13 mouse cellular contexts compared by ENCODE assay signal in genomic region chr11:96840290-96840689, GRCm38 (mm10). TPM values are rescaled to one million over a fixed set of nuclear protein-coding genes. Genes with fewer than 3 reads are reported as not detected.
DNase-seq lines count a peak whose midpoint lies in the region; ATAC-seq lines count a peak whose summit lies in the region.
"Had no signal": no experiment of that assay in that cellular context is flagged by ENCODE, and none has a peak within 500 bp of the region (broad histone marks: within the 10 kb centered on the region; RNA-seq: fewer than 3 reads in every experiment).

No protein-coding gene starts in this region.

- H3K36me3 ChIP-seq in midbrain, embryonic 11.5 days (ENCODE audit: control insufficient read depth, insufficient read depth, low read length), result no peaks in the 10 kb centered on the region
- H3K36me3 ChIP-seq in midbrain, embryonic 13.5 days, result no peaks in the 10 kb centered on the region
- H3K36me3 ChIP-seq: liver, embryonic 12.5 days had no signal

- H3K27ac ChIP-seq in midbrain, embryonic 11.5 days (ENCODE audit: low read depth, low read length), result no peak overlapping the region
- H3K27ac ChIP-seq in midbrain, embryonic 13.5 days, result no peak overlapping the region
- H3K27ac ChIP-seq: liver, embryonic 12.5 days had no signal

- no peaks in the 10 kb centered on the region for H3K27me3 ChIP-seq in midbrain, embryonic 11.5 days (ENCODE audit: control insufficient read depth, insufficient read depth, low read length)
- no peaks in the 10 kb centered on the region for H3K27me3 ChIP-seq in midbrain, embryonic 13.5 days

- no peak overlapping the region for H3K9ac ChIP-seq in midbrain, embryonic 11.5 days (ENCODE audit: low read length)
- H3K9ac ChIP-seq in midbrain, embryonic 13.5 days (replicated peaks), result no peak overlapping the region
- H3K9ac ChIP-seq: liver, embryonic 12.5 days had no signal

- DNase-seq in cerebellum, postnatal 10 days, result peak; percentile 47 to 49
- DNase-seq in cerebellum, adult 11 months, result no peak
- peak; percentile 67 for DNase-seq in midbrain, embryonic 11.5 days (ENCODE audit: low spot score, missing footprints)
- DNase-seq in frontal cortex, postnatal 36 days (ENCODE audit: low spot score in 2 of 2), result peak; percentile 78 to 79
- DNase-seq in right cerebral cortex, postnatal 36 days (ENCODE audit: low spot score in 2 of 2), result peak; percentile 58 to 60
- DNase-seq in kidney, postnatal 14 days, result no peak
- no peak for DNase-seq in cerebellum, postnatal 4 days (ENCODE audit: low spot score in 2 of 2)
- DNase-seq: heart, postnatal 4 days; kidney, postnatal 36 days had no signal

- H3K4me3 ChIP-seq in midbrain, embryonic 11.5 days (ENCODE audit: low read depth, low read length), result no peak overlapping the region
- H3K4me3 ChIP-seq in midbrain, embryonic 13.5 days (replicated peaks), result no peak overlapping the region
- H3K4me3 ChIP-seq: liver, embryonic 12.5 days; megakaryocyte, embryonic 14.5 days had no signal

- H3K9me3 ChIP-seq in midbrain, embryonic 11.5 days (ENCODE audit: control insufficient read depth, low read length), result no peaks in the 10 kb centered on the region
- H3K9me3 ChIP-seq in midbrain, embryonic 13.5 days, result no peaks in the 10 kb centered on the region
- H3K9me3 ChIP-seq: liver, embryonic 12.5 days had no signal

- 48% methylated on average over 8 of the region's 8 CpGs for WGBS in midbrain, embryonic 11.5 days
- 50% methylated on average over 8 of the region's 8 CpGs for WGBS in midbrain, embryonic 13.5 days

- no peak for ATAC-seq in midbrain, embryonic 11.5 days (ENCODE audit: low FRiP score)
- ATAC-seq in midbrain, embryonic 13.5 days, result no peak
- ATAC-seq: activated CD4-positive, CD25-positive, alpha-beta regulatory T cell, adult 4 months; liver, embryonic 12.5 days had no signal

- H3K4me2 ChIP-seq in midbrain, embryonic 11.5 days, result no peak overlapping the region
- no peak overlapping the region for H3K4me2 ChIP-seq in midbrain, embryonic 13.5 days (replicated peaks)
- H3K4me2 ChIP-seq: liver, embryonic 12.5 days had no signal

- H3K4me1 ChIP-seq in midbrain, embryonic 11.5 days (ENCODE audit: control insufficient read depth, insufficient read depth, low read length), result no peaks in the 10 kb centered on the region; the same call in 1 of the 2 replicates
- 0 out of 2 replicates have a peak, but pooled peaks cover 5% of the 10 kb centered on the region for H3K4me1 ChIP-seq in midbrain, embryonic 13.5 days (replicated peaks)

RNA-seq across cellular contexts. Expression of gene Copz2, which starts 9.4 kb away (rescaled TPM):
- polyA plus RNA-seq in midbrain, embryonic 11.5 days (2014; fragmentation: Nextera tagmentation; extraction: Ambion mirVana), result 47.5 and 51.1 TPM in 2 replicates
- 14.8 and 19.7 TPM in 2 replicates for polyA plus RNA-seq in midbrain, embryonic 13.5 days (2015; fragmentation: Nextera tagmentation; extraction: Ambion mirVana)
- polyA plus RNA-seq: activated CD4-positive, CD25-positive, alpha-beta regulatory T cell, adult 4 months had no signal

RNA-seq across cellular contexts. Expression of gene Nfe2l1, which starts 10.5 kb away (rescaled TPM):
- polyA plus RNA-seq in midbrain, embryonic 11.5 days (2014; fragmentation: Nextera tagmentation; extraction: Ambion mirVana), result 31.7 and 35.2 TPM in 2 replicates
- polyA plus RNA-seq in midbrain, embryonic 13.5 days (2015; fragmentation: Nextera tagmentation; extraction: Ambion mirVana), result 67.8 and 69.0 TPM in 2 replicates

RNA-seq across cellular contexts. Expression of gene Cbx1, which starts 51.4 kb away (rescaled TPM):
- 167 and 169 TPM in 2 replicates for polyA plus RNA-seq in midbrain, embryonic 11.5 days (2014; fragmentation: Nextera tagmentation; extraction: Ambion mirVana)
- polyA plus RNA-seq in midbrain, embryonic 13.5 days (2015; fragmentation: Nextera tagmentation; extraction: Ambion mirVana), result 130 and 137 TPM in 2 replicates

Comparison
In these comparisons a context has a peak if more than half of its experiments do, and no peak if none do; other contexts are left out.
1. DNase-seq: peak in cerebellum, postnatal 10 days (2 of 2), midbrain, embryonic 11.5 days (single experiment), frontal cortex, postnatal 36 days (2 of 2) and right cerebral cortex, postnatal 36 days (2 of 2); none in cerebellum, adult 11 months (single experiment), kidney, postnatal 14 days (single experiment) and cerebellum, postnatal 4 days (0 of 2).